Mouse (Mus musculus) bone marrow, adult 2 months (tissue): Measurements from ENCODE around the gene Coro7.

Experiments used
- CTCF ChIP-seq: fragments of 200-500 bp; IDR thresholded peaks from 2 replicates; pipeline ENCODE4 v1.5.1; 2011; ENCODE audit warnings: low read length, control low read depth; ENCODE audit not compliant: control insufficient read depth, insufficient read depth
- POLR2A ChIP-seq: fragments of 200-500 bp; IDR thresholded peaks from 2 replicates; pipeline ENCODE4 v1.6.1; 2011; ENCODE audit warnings: low read depth, mild to moderate bottlenecking, control low read depth, low read length, borderline replicate concordance; ENCODE audit not compliant: control insufficient read depth

DNA sequence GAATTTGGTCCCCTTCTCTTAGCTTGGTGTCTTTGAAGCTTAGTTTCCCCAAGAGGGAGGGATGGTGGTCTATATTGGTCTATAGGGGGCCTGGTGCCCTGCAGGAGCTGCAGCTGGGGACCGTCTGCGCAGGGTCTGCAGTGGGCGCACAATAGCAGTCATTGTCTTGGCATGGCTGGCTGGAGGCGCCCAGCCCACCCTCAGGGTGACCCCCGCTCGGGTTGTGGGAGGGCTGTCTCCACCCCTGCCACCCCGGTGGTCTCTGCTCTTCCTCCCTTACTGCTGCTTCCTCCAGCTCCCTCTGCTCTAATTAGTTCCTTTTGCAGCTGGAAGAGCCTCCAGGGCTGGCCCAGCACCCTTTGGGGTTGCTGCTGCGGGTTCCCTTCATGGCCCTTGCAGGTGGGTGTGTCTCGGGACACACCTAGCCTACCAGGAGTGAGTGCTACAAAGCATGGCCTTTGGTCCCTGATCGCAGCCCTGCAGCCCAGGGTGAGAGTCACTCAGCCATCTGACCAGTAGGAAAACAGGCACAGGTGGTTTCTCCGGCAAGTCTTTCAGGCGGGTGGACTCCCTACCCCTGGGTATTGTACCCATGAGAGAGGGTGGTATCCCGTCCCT, 74.0 kb downstream of the Coro7 start:
- TF ChIP-seq POLR2A (no peak), CTCF (no peak)
